Mouse (Mus musculus) right cerebral cortex, postnatal 25 days (tissue): ENCODE measurements at regions not wholly inside any gene's neighbourhood (a gene's known extent, or its start where the extent isn't known, plus 50 kb on each side); places are given as distances from the start of the nearest gene placed in this dataset.

Experiments
- DNase-seq: peaks from one replicate; pipeline ENCODE4 v3.0.0; 2022

- no peak for DNase-seq
Measured at GRCm38 (mm10) chr12:16185431-16185923, 368.8 kb upstream of the Trib2 start.

GRCm38 (mm10) chr12:16183055-16183454 is 366.3 kb upstream of the Trib2 start:
- no peak for DNase-seq

- DNase-seq: no peak
Measured at GRCm38 (mm10) chr12:16181599-16181998, 364.9 kb upstream of the Trib2 start.

- no peak for DNase-seq
Measured at GRCm38 (mm10) chr12:16179897-16180296, 363.2 kb upstream of the Trib2 start.

GRCm38 (mm10) chr12:16176326-16176725 is 359.6 kb upstream of the Trib2 start:
- DNase-seq: no peak

GRCm38 (mm10) chr12:16172176-16172575 is 355.5 kb upstream of the Trib2 start:
- DNase-seq: no peak

DNA sequence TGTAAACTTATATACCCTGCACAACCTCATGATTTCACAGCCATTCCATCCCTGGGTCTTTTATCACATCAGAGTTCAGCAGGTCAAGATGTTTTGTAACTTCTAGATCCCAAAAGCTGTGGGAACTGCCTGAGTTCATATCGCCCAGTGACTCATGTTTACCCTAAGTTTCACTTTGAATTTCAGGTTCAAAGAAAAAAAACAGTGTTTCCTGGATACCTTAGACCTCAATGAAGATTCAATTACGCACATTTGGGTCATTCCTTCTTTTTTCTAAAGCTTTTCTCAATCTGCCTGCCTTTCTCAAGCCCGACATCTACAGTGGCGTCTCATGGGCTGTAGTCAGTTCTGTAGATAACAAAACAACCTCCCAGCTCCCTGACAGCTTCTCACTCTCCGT is 354.9 kb upstream of the Trib2 start:
- DNase-seq: no peak

DNA sequence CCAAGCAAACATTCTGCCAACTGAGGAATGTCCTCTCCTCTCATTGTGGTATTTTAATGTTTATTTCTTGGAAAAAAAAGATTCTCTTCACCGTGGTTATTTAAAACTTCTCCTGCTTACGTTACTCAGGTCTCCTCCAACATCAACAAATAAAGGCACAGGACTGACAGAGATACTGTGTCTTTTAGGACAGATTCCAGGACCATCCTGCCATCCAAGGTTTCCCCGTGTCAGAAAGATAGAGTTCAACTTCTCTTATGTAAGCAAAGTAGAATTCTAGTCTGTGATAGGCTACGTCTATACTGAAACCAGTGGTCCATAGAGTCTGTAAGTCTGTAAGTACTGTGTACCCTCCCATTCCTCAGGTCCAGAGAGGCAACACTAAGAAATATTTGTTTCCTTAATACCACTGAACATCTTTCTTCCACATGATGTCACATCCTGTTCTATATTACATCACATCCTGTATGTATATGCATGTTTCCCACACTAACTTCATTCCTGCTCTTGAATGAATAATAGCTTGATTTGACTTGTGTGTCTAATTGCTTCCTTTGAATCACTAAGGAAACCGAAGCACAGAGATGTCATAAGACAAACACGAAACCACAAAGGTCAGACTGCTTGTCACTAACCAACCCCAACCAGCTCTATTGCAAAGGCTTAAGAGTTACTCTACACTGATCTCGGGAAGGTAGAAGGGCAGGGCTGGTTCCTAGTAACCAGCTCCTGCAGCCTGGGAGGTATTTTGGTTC is 353.2 kb upstream of the Trib2 start:
- no peak for DNase-seq

- DNase-seq: no peak
Measured at GRCm38 (mm10) chr12:16167793-16168343, 351.1 kb upstream of the Trib2 start.

GRCm38 (mm10) chr12:16165126-16165525 is 348.4 kb upstream of the Trib2 start:
- DNase-seq: no peak

- DNase-seq: no peak
Measured at GRCm38 (mm10) chr12:16161947-16162346, 345.2 kb upstream of the Trib2 start.

- DNase-seq: no peak
Measured at GRCm38 (mm10) chr12:16157896-16158295, 341.2 kb upstream of the Trib2 start.

- DNase-seq: peak; percentile 21
Measured at GRCm38 (mm10) chr12:16155791-16156558, 339.3 kb upstream of the Trib2 start.

DNA sequence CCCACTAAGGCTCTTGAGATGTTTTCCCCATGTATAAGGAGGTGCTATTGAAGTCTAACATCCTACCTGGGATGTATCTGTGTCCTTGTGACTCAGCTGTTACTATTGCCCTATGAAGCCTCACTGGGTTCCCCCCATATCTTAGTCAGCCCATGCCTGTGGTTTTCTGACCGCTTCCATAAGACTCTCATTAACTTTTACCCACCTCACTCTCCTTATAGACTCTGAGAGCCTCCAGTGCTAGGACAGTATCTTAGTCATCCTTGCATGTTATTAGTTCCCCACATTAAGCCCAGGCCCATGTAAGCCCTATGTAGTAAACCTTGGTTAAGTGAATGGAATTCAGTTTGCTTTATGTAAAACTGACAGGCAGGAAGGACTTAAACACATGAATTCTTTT is 337.5 kb upstream of the Trib2 start:
- DNase-seq: no peak

GRCm38 (mm10) chr12:16152108-16152507 is 335.4 kb upstream of the Trib2 start:
- DNase-seq: no peak

- DNase-seq: peak; percentile 64
Measured at GRCm38 (mm10) chr12:16151170-16151702, 334.5 kb upstream of the Trib2 start.

GRCm38 (mm10) chr12:16146919-16147318 is 330.2 kb upstream of the Trib2 start:
- DNase-seq: no peak

DNA sequence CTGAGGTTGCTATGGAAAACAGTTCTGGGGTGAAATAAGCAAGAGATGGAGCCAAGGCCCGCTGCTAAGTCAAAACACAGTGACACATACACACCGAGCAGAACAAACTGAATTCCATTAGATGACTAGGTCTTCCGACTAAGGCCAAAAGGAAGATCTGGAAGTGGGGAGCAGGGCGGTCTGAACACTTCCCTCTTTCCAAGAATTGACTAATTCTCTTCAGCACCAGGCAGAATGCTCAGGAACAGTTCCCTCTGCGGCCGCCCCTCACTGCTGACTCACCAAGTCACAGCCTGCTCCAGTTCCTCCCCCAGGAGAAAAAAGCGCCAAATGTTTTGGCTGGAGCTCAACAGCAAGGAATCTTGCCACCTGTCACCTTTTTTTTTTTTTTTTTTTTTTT is 328.9 kb upstream of the Trib2 start:
- DNase-seq: peak; percentile 74

GRCm38 (mm10) chr12:16141193-16141592 is 324.5 kb upstream of the Trib2 start:
- no peak for DNase-seq

DNA sequence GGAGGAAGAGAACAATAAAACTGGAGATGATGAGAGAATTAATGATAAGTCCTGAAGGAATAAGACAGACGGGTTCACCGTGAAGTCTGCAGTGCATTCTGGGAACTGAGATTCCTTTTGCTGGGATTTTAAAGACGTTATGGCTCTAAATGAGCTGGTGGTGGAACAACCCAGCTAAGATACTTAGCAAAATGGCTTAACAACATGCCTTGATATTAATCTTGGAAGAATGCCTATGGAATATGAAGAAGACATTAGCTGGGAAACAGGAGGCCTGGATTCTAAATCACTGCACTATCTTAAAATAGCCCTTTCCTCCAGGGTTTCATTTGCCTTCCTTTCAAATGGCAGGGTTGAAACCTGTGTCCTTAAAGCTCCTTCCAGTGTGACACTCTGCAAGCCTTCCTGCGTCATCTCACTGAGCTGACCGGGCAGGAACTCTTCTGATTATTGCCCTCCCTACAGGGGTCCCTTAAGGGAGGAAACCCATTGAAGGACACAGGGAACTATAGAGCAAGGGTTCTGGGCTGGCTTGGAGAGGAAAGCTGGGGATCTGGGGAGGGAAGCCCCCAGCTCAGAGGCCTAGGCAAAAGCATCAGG is 323.9 kb upstream of the Trib2 start:
- DNase-seq: no peak

DNA sequence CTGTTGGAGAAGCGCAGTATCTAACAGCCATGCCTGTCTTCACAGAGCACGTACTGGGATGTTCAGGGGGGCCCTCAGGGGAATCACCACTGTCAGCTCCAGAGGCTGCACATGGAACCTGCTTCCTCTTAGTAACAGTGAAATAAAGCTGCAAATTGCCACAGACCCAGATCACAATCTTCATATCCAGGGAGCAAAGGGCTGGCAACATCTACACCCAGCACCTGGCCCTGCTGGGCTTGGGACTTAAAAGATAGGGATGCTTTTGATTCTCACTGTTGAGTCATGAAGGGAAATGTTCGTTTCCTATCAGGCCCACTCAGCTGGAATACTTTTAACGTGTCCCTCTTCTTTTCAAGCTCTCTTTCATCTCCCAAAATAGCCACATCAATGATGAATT is 322.4 kb upstream of the Trib2 start:
- DNase-seq: no peak

DNA sequence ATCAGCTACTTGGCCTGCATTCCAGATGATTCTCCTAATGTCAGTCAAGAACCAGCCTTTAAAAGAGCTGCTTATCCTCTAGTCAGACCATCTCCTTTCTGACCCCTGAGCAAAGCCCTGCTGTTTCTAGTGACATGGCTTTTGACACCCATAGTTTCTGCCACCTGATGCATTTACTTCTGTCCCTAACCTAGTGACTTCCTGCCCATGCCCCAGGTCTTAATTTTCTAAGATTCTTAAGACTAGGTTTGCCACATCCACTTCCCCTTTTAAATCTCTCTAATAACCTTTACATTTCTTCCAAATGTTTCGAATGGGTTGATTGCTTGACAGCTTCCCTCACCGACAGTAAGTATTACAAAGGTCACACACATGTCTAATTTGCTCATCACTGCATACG is 321.1 kb upstream of the Trib2 start:
- no peak for DNase-seq

DNA sequence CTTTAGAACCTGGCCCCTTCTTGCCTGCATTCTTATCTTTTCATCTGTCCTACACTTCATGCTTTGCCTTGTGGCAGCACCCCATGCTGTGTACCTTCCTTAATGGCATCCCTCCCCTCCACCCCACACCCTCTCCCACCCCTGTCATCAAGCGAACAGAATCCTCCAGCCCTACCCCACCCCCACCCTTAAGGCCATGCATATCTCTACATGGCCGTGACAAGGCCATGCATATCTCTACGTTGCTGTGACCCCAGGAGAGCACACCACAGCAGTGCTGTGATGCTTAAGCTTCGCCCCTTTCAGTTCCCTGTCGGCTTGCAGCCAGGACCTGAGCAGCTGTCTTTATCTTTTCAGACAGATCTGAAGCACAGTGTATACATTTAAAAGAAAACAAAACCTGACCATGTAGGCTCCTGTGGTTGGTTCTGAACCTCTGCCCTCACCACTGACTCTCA is 319.5 kb upstream of the Trib2 start:
- no peak for DNase-seq
